9 mouse cellular contexts compared by ENCODE assay signal in genomic region chr7:104465065-104465744, GRCm38 (mm10). TPM values are rescaled to one million over a fixed set of nuclear protein-coding genes. Genes with fewer than 3 reads are reported as not detected.
DNase-seq lines count a peak whose midpoint lies in the region; ATAC-seq lines count a peak whose summit lies in the region.
"Had no signal": no experiment of that assay in that cellular context is flagged by ENCODE, and none has a peak within 500 bp of the region (broad histone marks: within the 10 kb centered on the region; RNA-seq: fewer than 3 reads in every experiment).

TSS of gene Trim30a (minus strand) at chr7:104465193.

- no peaks in the 10 kb centered on the region for H3K36me3 ChIP-seq in liver, embryonic 11.5 days (ENCODE audit: control insufficient read depth, insufficient read depth, low read length)
- no peaks in the 10 kb centered on the region for H3K36me3 ChIP-seq in neural tube, embryonic 15.5 days
- H3K36me3 ChIP-seq: neural tube, embryonic 13.5 days had no signal

- peak; percentile 1 for DNase-seq in embryo, embryonic 10.5 days (ENCODE audit: low spot score)
- DNase-seq in embryo, embryonic 9.5 days (ENCODE audit: extremely low spot score), result no peak
- DNase-seq in urinary bladder, adult 2 months (ENCODE audit: low spot score), result no peak
- no peak for DNase-seq in urinary bladder, postnatal 10 days (ENCODE audit: low spot score)
- DNase-seq in liver, embryonic 11.5 days (ENCODE audit: low spot score), result no peak
- peak; percentile 30 for DNase-seq in skeletal muscle tissue, adult 2 months (ENCODE audit: low read depth, low spot score)
- no peak for DNase-seq in left cerebral cortex, adult 18-20 months (ENCODE audit: low spot score in 2 of 2)

- ATAC-seq in liver, embryonic 11.5 days (replicated peaks; ENCODE audit: low FRiP score), result peak; percentile 78
- no peak for ATAC-seq in neural tube, embryonic 15.5 days (ENCODE audit: low FRiP score)

- no peak within 1 kb of the TSS for H3K4me3 ChIP-seq in liver, embryonic 11.5 days (ENCODE audit: low read depth, low read length)
- H3K4me3 ChIP-seq in neural tube, embryonic 15.5 days (replicated peaks), result no peak within 1 kb of the TSS
- H3K4me3 ChIP-seq: neural tube, embryonic 13.5 days had no signal

- WGBS in liver, embryonic 11.5 days, result 41% methylated on average over 3 of the region's 3 CpGs
- WGBS in neural tube, embryonic 15.5 days, result 72% methylated on average over 3 of the region's 3 CpGs

- H3K27me3 ChIP-seq in liver, embryonic 11.5 days (replicated peaks; ENCODE audit: control insufficient read depth, insufficient read depth, low read length), result no peaks in the 10 kb centered on the region
- no peaks in the 10 kb centered on the region for H3K27me3 ChIP-seq in neural tube, embryonic 15.5 days (replicated peaks)
- H3K27me3 ChIP-seq: neural tube, embryonic 13.5 days had no signal

- H3K4me1 ChIP-seq in liver, embryonic 11.5 days (replicated peaks; ENCODE audit: control insufficient read depth, insufficient read depth, low read length), result no peaks in the 10 kb centered on the region
- H3K4me1 ChIP-seq in neural tube, embryonic 15.5 days, result no peaks in the 10 kb centered on the region
- H3K4me1 ChIP-seq: neural tube, embryonic 13.5 days had no signal

- no peak within 1 kb of the TSS for H3K27ac ChIP-seq in liver, embryonic 11.5 days (ENCODE audit: low read depth, low read length)
- no peak within 1 kb of the TSS for H3K27ac ChIP-seq in neural tube, embryonic 15.5 days (replicated peaks)
- H3K27ac ChIP-seq: neural tube, embryonic 13.5 days had no signal

- H3K9ac ChIP-seq in liver, embryonic 11.5 days (ENCODE audit: low read depth, low read length), result no peak within 1 kb of the TSS
- no peak within 1 kb of the TSS for H3K9ac ChIP-seq in neural tube, embryonic 15.5 days (replicated peaks)
- H3K9ac ChIP-seq: neural tube, embryonic 13.5 days had no signal

- H3K9me3 ChIP-seq in liver, embryonic 11.5 days (ENCODE audit: control insufficient read depth, low read length), result no peaks in the 10 kb centered on the region
- no peaks in the 10 kb centered on the region for H3K9me3 ChIP-seq in neural tube, embryonic 15.5 days (replicated peaks)
- H3K9me3 ChIP-seq: neural tube, embryonic 13.5 days had no signal

- peak within 1 kb of the TSS; percentile 33; the same call in 1 of the 2 replicates for H3K4me2 ChIP-seq in liver, embryonic 11.5 days
- H3K4me2 ChIP-seq in neural tube, embryonic 15.5 days, result no peak within 1 kb of the TSS
- H3K4me2 ChIP-seq: neural tube, embryonic 13.5 days had no signal

RNA-seq across cellular contexts. Expression of gene Trim30a, which starts in this region (rescaled TPM):
- 11.3 and 12.1 TPM in 2 replicates for polyA plus RNA-seq in urinary bladder, adult 2 months (2012; rRNA removed)
- polyA plus RNA-seq in liver, embryonic 11.5 days (2014; fragmentation: Nextera tagmentation; extraction: Ambion mirVana), result 1.6 and 2.3 TPM in 2 replicates
- 1 to 10 TPM in 1 of 2 experiments, under 1 TPM in 1; 0.67 to 1.0 TPM for total RNA-seq in left cerebral cortex, adult 18-20 months (2021)
- 0.77 and 2.8 TPM in 2 replicates for polyA plus RNA-seq in neural tube, embryonic 15.5 days (2015; fragmentation: Nextera tagmentation; extraction: Ambion mirVana)

Comparison
In these comparisons a context has a peak if more than half of its experiments do, and no peak if none do; other contexts are left out.
1. DNase-seq: peak in embryo, embryonic 10.5 days (single experiment) and skeletal muscle tissue, adult 2 months (single experiment); none in embryo, embryonic 9.5 days (single experiment), urinary bladder, adult 2 months (single experiment), urinary bladder, postnatal 10 days (single experiment), liver, embryonic 11.5 days (single experiment) and left cerebral cortex, adult 18-20 months (0 of 2).